ENCODE assay signal across 9 mouse cellular contexts in genomic region chr2:145588009-145588737, GRCm38 (mm10).
DNase-seq lines count a peak whose midpoint lies in the region; ATAC-seq and TF ChIP-seq lines count a peak whose summit lies in the region.
"Had no signal": no experiment of that assay in that cellular context is flagged by ENCODE, and none has a peak within 500 bp of the region (broad histone marks: within the 10 kb centered on the region; RNA-seq: fewer than 3 reads in every experiment).

No protein-coding gene starts in this region.

- no peak for TF ChIP-seq POLR2A in cortical plate, adult 2 months (IDR thresholded peaks at IDR 0.05; ENCODE audit: extremely low read depth, insufficient read depth, low read length)

- DNase-seq in heart, adult 9 months (ENCODE audit: low spot score in 2 of 2) = peak; percentile 10 to 28
- peak; percentile 42 to 48 for DNase-seq in kidney, postnatal 25 days
- DNase-seq in T-cell, adult 2 months (ENCODE audit: low spot score) = no peak

- 0 out of 2 replicates have a peak, but pooled peaks cover 1% of the 10 kb centered on the region for H3K4me1 ChIP-seq in cortical plate, adult 2 months (ENCODE audit: control insufficient read depth, insufficient read depth, low read length)
- H3K4me1 ChIP-seq in liver, embryonic 15.5 days (replicated peaks) = no peaks in the 10 kb centered on the region
- H3K4me1 ChIP-seq in neural tube, embryonic 14.5 days (ENCODE audit: control insufficient read depth, insufficient read depth, low read length) = no peaks in the 10 kb centered on the region
- H3K4me1 ChIP-seq: lung, embryonic 15.5 days had no signal

- no peak overlapping the region for H3K9ac ChIP-seq in liver, embryonic 15.5 days
- H3K9ac ChIP-seq in neural tube, embryonic 14.5 days (replicated peaks; ENCODE audit: low read depth, low read length) = no peak overlapping the region
- H3K9ac ChIP-seq: lung, embryonic 15.5 days had no signal

- H3K27ac ChIP-seq in cortical plate, adult 2 months (ENCODE audit: insufficient read depth, low read length) = no peak overlapping the region
- H3K27ac ChIP-seq in liver, embryonic 15.5 days (replicated peaks) = no peak overlapping the region
- H3K27ac ChIP-seq in neural tube, embryonic 14.5 days (ENCODE audit: low read depth, low read length) = no peak overlapping the region
- H3K27ac ChIP-seq: lung, embryonic 15.5 days had no signal

- TF ChIP-seq CTCF in cortical plate, adult 2 months (IDR thresholded peaks at IDR 0.05; ENCODE audit: extremely low read depth, insufficient read depth, low read length) = peak; percentile 86

- no peaks in the 10 kb centered on the region for H3K9me3 ChIP-seq in liver, embryonic 15.5 days (replicated peaks)
- no peaks in the 10 kb centered on the region for H3K9me3 ChIP-seq in neural tube, embryonic 14.5 days (ENCODE audit: control insufficient read depth, low read length)
- H3K9me3 ChIP-seq: lung, embryonic 15.5 days had no signal

- H3K36me3 ChIP-seq in liver, embryonic 15.5 days (replicated peaks) = no peaks in the 10 kb centered on the region
- H3K36me3 ChIP-seq in neural tube, embryonic 14.5 days (ENCODE audit: control insufficient read depth, insufficient read depth, low read length) = no peaks in the 10 kb centered on the region
- H3K36me3 ChIP-seq: lung, embryonic 15.5 days had no signal

- no peak overlapping the region for H3K4me3 ChIP-seq in cortical plate, adult 2 months (ENCODE audit: insufficient read depth, low read length)
- no peak overlapping the region for H3K4me3 ChIP-seq in liver, embryonic 15.5 days (replicated peaks)
- H3K4me3 ChIP-seq in neural tube, embryonic 14.5 days (ENCODE audit: low read depth, low read length) = no peak overlapping the region
- H3K4me3 ChIP-seq: lung, embryonic 15.5 days had no signal

- 45% methylated on average over 8 of the region's 8 CpGs for WGBS in liver, embryonic 15.5 days (ENCODE audit: insufficient replicate concordance)
- WGBS in neural tube, embryonic 14.5 days = 72% methylated on average over 8 of the region's 8 CpGs

- peak; percentile 51 for ATAC-seq in CD4-positive, CD25-positive, alpha-beta regulatory T cell, adult 4 months
- peak; percentile 46 for ATAC-seq in activated CD4-positive, CD25-positive, alpha-beta regulatory T cell, adult 4 months
- ATAC-seq in liver, embryonic 15.5 days (ENCODE audit: insufficient read depth) = 0 out of 2 replicates have a peak, but pooled peaks have one; percentile 9
- peak; percentile 91 for ATAC-seq in neural tube, embryonic 14.5 days (ENCODE audit: low read depth)

- no peaks in the 10 kb centered on the region for H3K27me3 ChIP-seq in liver, embryonic 15.5 days
- no peaks in the 10 kb centered on the region for H3K27me3 ChIP-seq in neural tube, embryonic 14.5 days (ENCODE audit: control insufficient read depth, insufficient read depth, low read length)
- H3K27me3 ChIP-seq: lung, embryonic 15.5 days had no signal

- no peak overlapping the region for H3K4me2 ChIP-seq in liver, embryonic 15.5 days
- no peak overlapping the region for H3K4me2 ChIP-seq in neural tube, embryonic 14.5 days (ENCODE audit: low read depth, low read length)
- H3K4me2 ChIP-seq: lung, embryonic 15.5 days had no signal

Comparison
In these comparisons a context has a peak if more than half of its experiments do, and no peak if none do; other contexts are left out.
1. ATAC-seq: peak in every context shown above with its lines; median percentile 91 in neural tube, embryonic 14.5 days; 51 in CD4-positive, CD25-positive, alpha-beta regulatory T cell, adult 4 months; 46 in activated CD4-positive, CD25-positive, alpha-beta regulatory T cell, adult 4 months; 9 in liver, embryonic 15.5 days.